Mouse (Mus musculus): ENCODE results near the gene Ppil1. TPM values are rescaled to one million over a fixed set of nuclear protein-coding genes. Genes with fewer than 3 reads are reported as not detected.

Ppil1 gene
- total and polyA plus RNA-seq, 3 experiments, result 115 to 135 (median 122) TPM

- Histone ChIP-seq H3K4me1 (ENCODE audit: control insufficient read depth in 1 of 2, insufficient read depth in 2 of 2, low read length in 2 of 2) (no peaks in the 10 kb centered on the region), H3K9ac (ENCODE audit: control insufficient read depth, low read depth, low read length, poor library complexity, severe bottlenecking) (no peak overlapping the region)
- no peak for DNase-seq (ENCODE audit: low read depth, low spot score)
These were observed 46.2 kb upstream of the Ppil1 start for GRCm38 (mm10) chr17:29310056-29310623.

GRCm38 (mm10) chr17:29305871-29306270, 41.9 kb upstream of the Ppil1 start:
- Histone ChIP-seq H3K4me1 (ENCODE audit: control insufficient read depth in 1 of 2, insufficient read depth in 2 of 2, low read length in 2 of 2) (no peaks in the 10 kb centered on the region), H3K27ac (ENCODE audit: control insufficient read depth, low read depth, low read length) (no peak overlapping the region), H3K27me3 (ENCODE audit: control insufficient read depth in 1 of 2, insufficient read depth in 2 of 2, low read length in 2 of 2) (no peaks in the 10 kb centered on the region), H3K9me3 (replicated peaks; ENCODE audit: insufficient read depth, low read length) (no peaks in the 10 kb centered on the region), H3K4me3 (ENCODE audit: control insufficient read depth in 1 of 2, insufficient read depth in 1 of 2, low read depth in 2 of 2, low read length in 2 of 2) (no peak overlapping the region), H3K79me2 (ENCODE audit: control insufficient read depth, insufficient read depth, low read length, poor library complexity) (no peaks in the 10 kb centered on the region), H3K9ac (ENCODE audit: control insufficient read depth, low read depth, low read length, poor library complexity, severe bottlenecking) (no peak overlapping the region), H3K36me3 (ENCODE audit: control insufficient read depth in 1 of 2, insufficient read depth in 2 of 2, low read length in 2 of 2) (no peaks in the 10 kb centered on the region; a peak in 1 of 4 replicates)
- no peak for TF ChIP-seq TBP (IDR thresholded peaks at IDR 0.05; ENCODE audit: low read depth, low read length)
- TF ChIP-seq CHD2 (IDR thresholded peaks at IDR 0.05; ENCODE audit: low read length), result no peak
- TF ChIP-seq ZMIZ1 (IDR thresholded peaks at IDR 0.05; ENCODE audit: low read depth, low read length), result no peak
- TF ChIP-seq GATA1 (IDR thresholded peaks at IDR 0.05; ENCODE audit: low read depth, low read length), result no peak
- TF ChIP-seq MEF2A (IDR thresholded peaks at IDR 0.05; ENCODE audit: extremely low read depth, insufficient replicate concordance, low read depth, low read length, poor library complexity, severe bottlenecking), result no peak
- no peak for TF ChIP-seq MXI1 (IDR thresholded peaks at IDR 0.05; ENCODE audit: low read depth, low read length)
- no peak for TF ChIP-seq ZNF384 (IDR thresholded peaks at IDR 0.05; ENCODE audit: low read depth, low read length)
- TF ChIP-seq TCF12 (IDR thresholded peaks at IDR 0.05; ENCODE audit: low read depth, low read length), result no peak
- no peak for TF ChIP-seq SIN3A (IDR thresholded peaks at IDR 0.05; ENCODE audit: low read length)
- no peak for TF ChIP-seq JUND (IDR thresholded peaks at IDR 0.05; ENCODE audit: low read depth, low read length)
- no peak for TF ChIP-seq TAL1 (IDR thresholded peaks at IDR 0.05; ENCODE audit: low read length)
- TF ChIP-seq RAD21 (IDR thresholded peaks at IDR 0.05; ENCODE audit: low read depth, low read length), result no peak
- no peak for TF ChIP-seq BHLHE40 (IDR thresholded peaks at IDR 0.05; ENCODE audit: borderline replicate concordance, low read depth, low read length)
- no peak for TF ChIP-seq USF1 (IDR thresholded peaks at IDR 0.05; ENCODE audit: low read depth, low read length)
- no peak for TF ChIP-seq E2F4 (IDR thresholded peaks at IDR 0.05; ENCODE audit: borderline replicate concordance, low read depth, low read length)
- TF ChIP-seq POLR2A (IDR thresholded peaks at IDR 0.05; ENCODE audit: control insufficient read depth in 1 of 2, insufficient read depth in 1 of 2, low read depth in 1 of 2, low read length in 2 of 2, poor library complexity in 1 of 2), result no peak
- no peak for TF ChIP-seq ZC3H11A (IDR thresholded peaks at IDR 0.05; ENCODE audit: low read depth, low read length)
- TF ChIP-seq RCOR1 (IDR thresholded peaks at IDR 0.05; ENCODE audit: low read depth, low read length), result no peak
- no peak for DNase-seq (ENCODE audit: low read depth, low spot score)

More at GRCm38 (mm10) chr17:29310056-29310623, 46.2 kb upstream of the Ppil1 start:
- Histone ChIP-seq H3K27ac (ENCODE audit: control insufficient read depth, low read depth, low read length) (no peak overlapping the region), H3K79me2 (ENCODE audit: control insufficient read depth, insufficient read depth, low read length, poor library complexity) (no peaks in the 10 kb centered on the region), H3K4me3 (ENCODE audit: control insufficient read depth in 1 of 2, insufficient read depth in 1 of 2, low read depth in 2 of 2, low read length in 2 of 2) (no peak overlapping the region), H3K9me3 (replicated peaks; ENCODE audit: insufficient read depth, low read length) (no peaks in the 10 kb centered on the region), H3K36me3 (ENCODE audit: control insufficient read depth in 1 of 2, insufficient read depth in 2 of 2, low read length in 2 of 2) (no peaks in the 10 kb centered on the region), H3K27me3 (ENCODE audit: control insufficient read depth in 1 of 2, insufficient read depth in 2 of 2, low read length in 2 of 2) (no peaks in the 10 kb centered on the region)
- TF ChIP-seq RAD21 (IDR thresholded peaks at IDR 0.05; ENCODE audit: low read depth, low read length) (no peak), BHLHE40 (IDR thresholded peaks at IDR 0.05; ENCODE audit: borderline replicate concordance, low read depth, low read length) (no peak), ETS1 (IDR thresholded peaks at IDR 0.05; ENCODE audit: low read depth, low read length) (no peak), RCOR1 (IDR thresholded peaks at IDR 0.05; ENCODE audit: low read depth, low read length) (no peak), JUND (IDR thresholded peaks at IDR 0.05; ENCODE audit: low read depth, low read length) (no peak), EP300 (IDR thresholded peaks at IDR 0.05; ENCODE audit: low read depth in 1 of 2, low read length in 2 of 2) (no peak), HCFC1 (IDR thresholded peaks at IDR 0.05; ENCODE audit: low read depth, low read length) (no peak), CHD1 (IDR thresholded peaks at IDR 0.05; ENCODE audit: low read depth, low read length) (no peak), MXI1 (IDR thresholded peaks at IDR 0.05; ENCODE audit: low read depth, low read length) (no peak), MAFK (IDR thresholded peaks at IDR 0.05; ENCODE audit: borderline replicate concordance, low read depth, low read length) (no peak), TBP (IDR thresholded peaks at IDR 0.05; ENCODE audit: low read depth, low read length) (no peak), NELFE (IDR thresholded peaks at IDR 0.05; ENCODE audit: low read depth, low read length) (no peak)

All from MEL (cell line).